ENCODE assay signal across 8 mouse cellular contexts in genomic region chr10:75893089-75893750, GRCm38 (mm10). TPM values are rescaled to one million over a fixed set of nuclear protein-coding genes. Genes with fewer than 3 reads are reported as not detected.
DNase-seq lines count a peak whose midpoint lies in the region; ATAC-seq lines count a peak whose summit lies in the region.

Gene Derl3 (plus strand): TSS chr10:75893413.

- peak within 1 kb of the TSS; percentile 58 for H3K4me3 ChIP-seq in forebrain, embryonic 10.5 days
- peak within 1 kb of the TSS; percentile 38 to 44 for H3K4me3 ChIP-seq in heart, embryonic 14.5 days (ENCODE audit: control insufficient read depth in 1 of 2, insufficient read depth in 1 of 2, low read depth in 1 of 2, low read length in 2 of 2)
- peak within 1 kb of the TSS; percentile 44 for H3K4me3 ChIP-seq in liver, embryonic 11.5 days (ENCODE audit: low read depth, low read length)

- H3K4me2 ChIP-seq in heart, embryonic 14.5 days (ENCODE audit: low read length), result peak within 1 kb of the TSS; percentile 88
- H3K4me2 ChIP-seq in liver, embryonic 11.5 days, result peak within 1 kb of the TSS; percentile 86

- H3K4me1 ChIP-seq in forebrain, embryonic 10.5 days, result peaks cover 36% of the 10 kb centered on the region
- H3K4me1 ChIP-seq in heart, embryonic 14.5 days (ENCODE audit: control insufficient read depth in 2 of 2, insufficient read depth in 2 of 2, low read length in 2 of 2), result peaks cover 8 to 13% of the 10 kb centered on the region in 2 experiments; a peak in 3 of 4 replicates
- peaks cover 12% of the 10 kb centered on the region for H3K4me1 ChIP-seq in liver, embryonic 11.5 days (replicated peaks; ENCODE audit: control insufficient read depth, insufficient read depth, low read length)

- H3K36me3 ChIP-seq in forebrain, embryonic 10.5 days (replicated peaks), result peaks cover 46% of the 10 kb centered on the region
- H3K36me3 ChIP-seq in heart, embryonic 14.5 days (ENCODE audit: control insufficient read depth, insufficient read depth, low read length), result peaks cover 42% of the 10 kb centered on the region
- peaks cover 24% of the 10 kb centered on the region for H3K36me3 ChIP-seq in liver, embryonic 11.5 days (ENCODE audit: control insufficient read depth, insufficient read depth, low read length)
- peaks cover 3% of the 10 kb centered on the region; the same call in 1 of the 2 replicates for H3K36me3 ChIP-seq in splenic B cell, adult 2 months (ENCODE audit: control insufficient read depth, insufficient read depth, low read length, poor library complexity, severe bottlenecking)

- H3K27me3 ChIP-seq in forebrain, embryonic 10.5 days (ENCODE audit: poor library complexity, severe bottlenecking), result no peaks in the 10 kb centered on the region
- H3K27me3 ChIP-seq in heart, embryonic 14.5 days (ENCODE audit: control insufficient read depth, insufficient read depth, low read length), result no peaks in the 10 kb centered on the region
- H3K27me3 ChIP-seq in liver, embryonic 11.5 days (replicated peaks; ENCODE audit: control insufficient read depth, insufficient read depth, low read length), result no peaks in the 10 kb centered on the region
- no peaks in the 10 kb centered on the region for H3K27me3 ChIP-seq in splenic B cell, adult 2 months (ENCODE audit: control insufficient read depth, insufficient read depth, low read length, poor library complexity, severe bottlenecking)

- DNase-seq in CD4-positive helper T cell, adult 2 months (ENCODE audit: low read depth, low spot score), result peak; percentile 99
- peak; percentile 79 for DNase-seq in c-Kit-negative CD71-positive TER-119-positive erythroid progenitor cells, embryonic 14.5 days (ENCODE audit: low read depth, low spot score)
- peak; percentile 96 for DNase-seq in forebrain, embryonic 10.5 days (ENCODE audit: extremely low spot score, low spot score)
- peak; percentile 95 for DNase-seq in kidney, postnatal 10 days
- DNase-seq in liver, embryonic 11.5 days (ENCODE audit: low spot score), result peak; percentile 89
- peak; percentile 97 for DNase-seq in naive thymus-derived CD4-positive, alpha-beta T cell, adult 2 months (ENCODE audit: low read depth)
- DNase-seq in splenic B cell, adult 2 months (ENCODE audit: low read depth, low spot score), result peak; percentile 99

- under 1% methylated on average over 51 of the region's 51 CpGs for WGBS in forebrain, embryonic 10.5 days
- WGBS in heart, embryonic 14.5 days, result 2% methylated on average over 44 of the region's 51 CpGs
- 3% methylated on average over 49 of the region's 51 CpGs for WGBS in liver, embryonic 11.5 days

- H3K27ac ChIP-seq in forebrain, embryonic 10.5 days, result peak within 1 kb of the TSS; percentile 76
- no peak within 1 kb of the TSS for H3K27ac ChIP-seq in heart, embryonic 14.5 days (replicated peaks in 1 of 2; ENCODE audit: control insufficient read depth in 1 of 2, insufficient read depth in 1 of 2, low read depth in 2 of 2, low read length in 2 of 2)
- H3K27ac ChIP-seq in liver, embryonic 11.5 days (ENCODE audit: low read depth, low read length), result no peak within 1 kb of the TSS

- no peaks in the 10 kb centered on the region for H3K9me3 ChIP-seq in forebrain, embryonic 10.5 days
- H3K9me3 ChIP-seq in heart, embryonic 14.5 days (ENCODE audit: control insufficient read depth, low read length), result no peaks in the 10 kb centered on the region
- no peaks in the 10 kb centered on the region for H3K9me3 ChIP-seq in liver, embryonic 11.5 days (ENCODE audit: control insufficient read depth, low read length)

- peak within 1 kb of the TSS; percentile 62 for H3K9ac ChIP-seq in heart, embryonic 14.5 days (ENCODE audit: low read length)
- H3K9ac ChIP-seq in liver, embryonic 11.5 days (ENCODE audit: low read depth, low read length), result peak within 1 kb of the TSS; percentile 42

- peak; percentile 95 for ATAC-seq in heart, embryonic 14.5 days (ENCODE audit: insufficient number of reproducible peaks, insufficient read depth, low FRiP score, low read depth)
- ATAC-seq in liver, embryonic 11.5 days (replicated peaks; ENCODE audit: low FRiP score), result peak; percentile 98

RNA-seq across cellular contexts. Expression of gene Derl3, which starts in this region (rescaled TPM):
- polyA plus RNA-seq in forebrain, embryonic 10.5 days (2016; fragmentation: Nextera tagmentation; extraction: Ambion mirVana), result 1.8 and 2.4 TPM in 2 replicates
- 1.1 and 1.7 TPM in 2 replicates for polyA plus RNA-seq in heart, embryonic 14.5 days (2014; fragmentation: Nextera tagmentation; extraction: Ambion mirVana)
- 4.0 and 5.1 TPM in 2 replicates for polyA plus RNA-seq in liver, embryonic 11.5 days (2014; fragmentation: Nextera tagmentation; extraction: Ambion mirVana)
